Mouse (Mus musculus): ENCODE results near the gene Klhl26. TPM values are rescaled to one million over a fixed set of nuclear protein-coding genes. Genes with fewer than 3 reads are reported as not detected.
A peak's percentile ranks its signal among the peaks of the same experiment; 100 is the strongest.

Klhl26 gene
- polyA plus RNA-seq, 1 experiment from 2014 or later = 9.2 TPM

GRCm38 (mm10) chr8:70418954-70419353 lies 57.8 kb downstream of the Klhl26 start:
- Histone ChIP-seq H3K9ac (ENCODE audit: low read depth, low read length) (no peak overlapping the region), H3K27me3 (ENCODE audit: control insufficient read depth, insufficient read depth, low read length) (no peaks in the 10 kb centered on the region), H3K9me3 (replicated peaks; ENCODE audit: control insufficient read depth, low read length) (no peaks in the 10 kb centered on the region), H3K27ac (ENCODE audit: low read depth, low read length) (0 out of 2 replicates have a peak overlapping the region, but pooled peaks have one; percentile 15), H3K4me1 (ENCODE audit: control insufficient read depth, insufficient read depth, low read length) (peaks cover 50% of the 10 kb centered on the region), H3K4me3 (ENCODE audit: low read depth, low read length) (no peak overlapping the region), H3K36me3 (ENCODE audit: control insufficient read depth, insufficient read depth, low read length) (no peaks in the 10 kb centered on the region), H3K4me2 (no peak overlapping the region)
- 56% methylated on average over 14 of the region's 14 CpGs for WGBS (ENCODE audit: insufficient replicate concordance)
- no peak for ATAC-seq (replicated peaks; ENCODE audit: insufficient number of reproducible peaks, low FRiP score, low TSS enrichment)

- WGBS (ENCODE audit: insufficient replicate concordance) = 37% methylated on average over 10 of the region's 10 CpGs
Measured at GRCm38 (mm10) chr8:70417914-70418313, 58.9 kb downstream of the Klhl26 start.

GRCm38 (mm10) chr8:70416941-70417340 lies 59.8 kb downstream of the Klhl26 start:
- Histone ChIP-seq H3K27me3 (ENCODE audit: control insufficient read depth, insufficient read depth, low read length) (no peaks in the 10 kb centered on the region), H3K9me3 (replicated peaks; ENCODE audit: control insufficient read depth, low read length) (no peaks in the 10 kb centered on the region), H3K27ac (ENCODE audit: low read depth, low read length) (no peak overlapping the region), H3K4me1 (ENCODE audit: control insufficient read depth, insufficient read depth, low read length) (peaks cover 50% of the 10 kb centered on the region), H3K4me2 (no peak overlapping the region), H3K4me3 (ENCODE audit: low read depth, low read length) (no peak overlapping the region), H3K9ac (ENCODE audit: low read depth, low read length) (no peak overlapping the region), H3K36me3 (ENCODE audit: control insufficient read depth, insufficient read depth, low read length) (no peaks in the 10 kb centered on the region)
- no peak for ATAC-seq (replicated peaks; ENCODE audit: insufficient number of reproducible peaks, low FRiP score, low TSS enrichment)
- WGBS (ENCODE audit: insufficient replicate concordance) = 43% methylated on average over 6 of the region's 6 CpGs

More at GRCm38 (mm10) chr8:70417914-70418313, 58.9 kb downstream of the Klhl26 start:
- no peaks in the 10 kb centered on the region for H3K36me3 ChIP-seq (ENCODE audit: control insufficient read depth, insufficient read depth, low read length)
- H3K27ac ChIP-seq (ENCODE audit: low read depth, low read length) = no peak overlapping the region
- ATAC-seq (replicated peaks; ENCODE audit: insufficient number of reproducible peaks, low FRiP score, low TSS enrichment) = no peak
- no peak overlapping the region for H3K4me3 ChIP-seq (ENCODE audit: low read depth, low read length)
- H3K9me3 ChIP-seq (replicated peaks; ENCODE audit: control insufficient read depth, low read length) = no peaks in the 10 kb centered on the region
- H3K4me1 ChIP-seq (ENCODE audit: control insufficient read depth, insufficient read depth, low read length) = peaks cover 50% of the 10 kb centered on the region
- no peaks in the 10 kb centered on the region for H3K27me3 ChIP-seq (ENCODE audit: control insufficient read depth, insufficient read depth, low read length)
- H3K9ac ChIP-seq (ENCODE audit: low read depth, low read length) = no peak overlapping the region
- H3K4me2 ChIP-seq = no peak overlapping the region

GRCm38 (mm10) chr8:70415540-70416451 lies 61.0 kb downstream of the Klhl26 start:
- Histone ChIP-seq H3K27ac (ENCODE audit: low read depth, low read length) (no peak overlapping the region), H3K36me3 (ENCODE audit: control insufficient read depth, insufficient read depth, low read length) (no peaks in the 10 kb centered on the region), H3K27me3 (ENCODE audit: control insufficient read depth, insufficient read depth, low read length) (no peaks in the 10 kb centered on the region), H3K9ac (ENCODE audit: low read depth, low read length) (no peak overlapping the region), H3K9me3 (replicated peaks; ENCODE audit: control insufficient read depth, low read length) (no peaks in the 10 kb centered on the region), H3K4me2 (no peak overlapping the region), H3K4me3 (ENCODE audit: low read depth, low read length) (no peak overlapping the region), H3K4me1 (ENCODE audit: control insufficient read depth, insufficient read depth, low read length) (peaks cover 44% of the 10 kb centered on the region)
- no peak for ATAC-seq (replicated peaks; ENCODE audit: insufficient number of reproducible peaks, low FRiP score, low TSS enrichment)
- 74% methylated on average over 8 of the region's 8 CpGs for WGBS (ENCODE audit: insufficient replicate concordance)

- H3K27me3 ChIP-seq (ENCODE audit: control insufficient read depth, insufficient read depth, low read length) = no peaks in the 10 kb centered on the region
- 0 out of 2 replicates have a peak overlapping the region, but pooled peaks have one; percentile 17 for H3K4me2 ChIP-seq
- no peak overlapping the region for H3K4me3 ChIP-seq (ENCODE audit: low read depth, low read length)
- no peak overlapping the region for H3K9ac ChIP-seq (ENCODE audit: low read depth, low read length)
- H3K9me3 ChIP-seq (replicated peaks; ENCODE audit: control insufficient read depth, low read length) = no peaks in the 10 kb centered on the region
- 0 out of 2 replicates have a peak overlapping the region, but pooled peaks have one; percentile 2 for H3K27ac ChIP-seq (ENCODE audit: low read depth, low read length)
- WGBS (ENCODE audit: insufficient replicate concordance) = 82% methylated on average over 6 of the region's 6 CpGs
- no peaks in the 10 kb centered on the region for H3K36me3 ChIP-seq (ENCODE audit: control insufficient read depth, insufficient read depth, low read length)
- ATAC-seq (replicated peaks; ENCODE audit: insufficient number of reproducible peaks, low FRiP score, low TSS enrichment) = no peak
- peaks cover 31% of the 10 kb centered on the region for H3K4me1 ChIP-seq (ENCODE audit: control insufficient read depth, insufficient read depth, low read length)
Measured at GRCm38 (mm10) chr8:70414310-70414946, 62.3 kb downstream of the Klhl26 start.

GRCm38 (mm10) chr8:70410281-70410680 lies 66.5 kb downstream of the Klhl26 start:
- no peaks in the 10 kb centered on the region for H3K9me3 ChIP-seq (replicated peaks; ENCODE audit: control insufficient read depth, low read length)
- H3K27me3 ChIP-seq (ENCODE audit: control insufficient read depth, insufficient read depth, low read length) = no peaks in the 10 kb centered on the region
- H3K27ac ChIP-seq (ENCODE audit: low read depth, low read length) = no peak overlapping the region
- no peak overlapping the region for H3K4me2 ChIP-seq
- H3K4me3 ChIP-seq (ENCODE audit: low read depth, low read length) = no peak overlapping the region
- no peaks in the 10 kb centered on the region for H3K36me3 ChIP-seq (ENCODE audit: control insufficient read depth, insufficient read depth, low read length)
- H3K4me1 ChIP-seq (ENCODE audit: control insufficient read depth, insufficient read depth, low read length) = peaks cover 28% of the 10 kb centered on the region
- ATAC-seq (replicated peaks; ENCODE audit: insufficient number of reproducible peaks, low FRiP score, low TSS enrichment) = no peak
- WGBS (ENCODE audit: insufficient replicate concordance) = 90% methylated on average over 5 of the region's 5 CpGs
- H3K9ac ChIP-seq (ENCODE audit: low read depth, low read length) = no peak overlapping the region

DNA sequence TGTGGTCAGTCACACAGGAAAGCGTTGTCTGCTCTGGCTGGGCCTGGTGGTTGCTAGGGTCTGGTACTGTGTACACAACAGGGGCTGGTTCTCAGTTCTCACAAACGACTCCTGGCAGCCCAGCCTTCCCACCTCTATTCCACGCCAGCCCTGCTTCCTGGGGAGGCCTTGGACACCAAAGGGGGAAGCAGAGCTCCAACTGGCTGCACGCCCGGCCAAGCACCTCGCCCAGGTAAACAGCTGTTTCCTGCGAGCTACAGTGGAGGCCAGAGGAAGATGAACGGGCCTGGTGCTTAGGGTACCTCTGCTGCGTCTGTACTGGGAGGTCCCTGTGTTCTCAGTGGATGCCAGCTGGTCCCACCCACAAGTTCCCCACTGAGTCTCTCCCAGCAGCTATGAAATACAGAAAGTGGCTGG lies 67.3 kb downstream of the Klhl26 start:
- no peaks in the 10 kb centered on the region for H3K27me3 ChIP-seq (ENCODE audit: control insufficient read depth, insufficient read depth, low read length)
- no peaks in the 10 kb centered on the region for H3K9me3 ChIP-seq (replicated peaks; ENCODE audit: control insufficient read depth, low read length)
- ATAC-seq (replicated peaks; ENCODE audit: insufficient number of reproducible peaks, low FRiP score, low TSS enrichment) = no peak
- no peak overlapping the region for H3K4me2 ChIP-seq
- no peak overlapping the region for H3K4me3 ChIP-seq (ENCODE audit: low read depth, low read length)
- H3K4me1 ChIP-seq (ENCODE audit: control insufficient read depth, insufficient read depth, low read length) = peaks cover 32% of the 10 kb centered on the region
- WGBS (ENCODE audit: insufficient replicate concordance) = 66% methylated on average over 9 of the region's 9 CpGs
- no peaks in the 10 kb centered on the region for H3K36me3 ChIP-seq (ENCODE audit: control insufficient read depth, insufficient read depth, low read length)
- H3K27ac ChIP-seq (ENCODE audit: low read depth, low read length) = no peak overlapping the region
- no peak overlapping the region for H3K9ac ChIP-seq (ENCODE audit: low read depth, low read length)

DNA sequence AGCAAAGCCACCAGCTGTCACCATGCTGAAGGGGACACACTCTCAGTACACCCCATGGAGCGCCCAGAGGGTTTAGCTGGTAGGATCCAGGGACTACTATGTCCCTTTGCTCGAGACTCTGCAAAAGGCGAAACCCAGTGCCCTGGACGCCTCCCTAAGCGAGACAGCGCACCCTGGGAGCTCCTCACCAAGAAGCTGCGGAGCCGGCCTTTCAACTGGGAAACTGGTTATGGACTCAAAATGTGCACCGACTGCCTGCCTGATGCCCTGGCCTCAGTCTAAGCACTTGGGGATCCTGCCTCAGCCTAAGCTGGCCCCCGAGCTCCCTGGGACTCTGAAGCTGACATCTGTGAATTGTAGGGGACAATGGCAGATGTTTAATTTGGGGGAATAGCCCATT lies 67.7 kb downstream of the Klhl26 start:
- no peak for ATAC-seq (replicated peaks; ENCODE audit: insufficient number of reproducible peaks, low FRiP score, low TSS enrichment)
- Histone ChIP-seq H3K4me1 (ENCODE audit: control insufficient read depth, insufficient read depth, low read length) (peaks cover 32% of the 10 kb centered on the region), H3K4me3 (ENCODE audit: low read depth, low read length) (no peak overlapping the region), H3K27me3 (ENCODE audit: control insufficient read depth, insufficient read depth, low read length) (no peaks in the 10 kb centered on the region), H3K27ac (ENCODE audit: low read depth, low read length) (no peak overlapping the region), H3K9me3 (replicated peaks; ENCODE audit: control insufficient read depth, low read length) (no peaks in the 10 kb centered on the region), H3K4me2 (no peak overlapping the region), H3K36me3 (ENCODE audit: control insufficient read depth, insufficient read depth, low read length) (no peaks in the 10 kb centered on the region), H3K9ac (ENCODE audit: low read depth, low read length) (no peak overlapping the region)
- 81% methylated on average over 10 of the region's 10 CpGs for WGBS (ENCODE audit: insufficient replicate concordance)

Data from heart, embryonic 11.5 days (tissue).